Mouse (Mus musculus) G1E (cell line): ENCODE results near the gene Sh3kbp1. TPM values are rescaled to one million over a fixed set of nuclear protein-coding genes. Genes with fewer than 3 reads are reported as not detected.

Source experiments
- ATAC-seq: 2 replicates; pipeline ENCODE4 v1.8.0; 2016; ENCODE audit warnings: mild to moderate bottlenecking; ENCODE audit not compliant: insufficient number of reproducible peaks, poor library complexity, low FRiP score, severe bottlenecking; ENCODE audit errors: extremely low read depth
- DNase-seq: peaks from one replicate; pipeline ENCODE4 v3.0.0; 2012; ENCODE audit warnings: low spot score
- H3K27me3 ChIP-seq: 2 replicates; pipeline ENCODE4 v1.6.1; 2012; ENCODE audit warnings: mild to moderate bottlenecking, low read length, inconsistent platforms; ENCODE audit not compliant: insufficient read depth
- H3K36me3 ChIP-seq: replicated peaks from 2 replicates; pipeline ENCODE3; 2012; ENCODE audit warnings: mild to moderate bottlenecking, inconsistent platforms
- H3K4me1 ChIP-seq: 2 replicates; pipeline ENCODE4 v1.6.1; 2012; ENCODE audit warnings: low read depth, low read length, inconsistent platforms, mixed read lengths; ENCODE audit not compliant: insufficient read depth
- H3K4me3 ChIP-seq: 2 replicates; pipeline ENCODE4 v1.5.1; 2012; ENCODE audit warnings: low read depth, mild to moderate bottlenecking, inconsistent platforms, low read length, moderate library complexity, mixed read lengths
- H3K9me3 ChIP-seq: replicated peaks from 2 replicates; pipeline ENCODE4 v1.6.1; 2012; ENCODE audit warnings: inconsistent platforms
- CTCF ChIP-seq: IDR thresholded peaks from 2 replicates; pipeline ENCODE4 v1.5.1; 2012; ENCODE audit warnings: low read depth, low read length, inconsistent platforms, mixed read lengths
- GATA1 ChIP-seq: IDR thresholded peaks from 2 replicates; pipeline ENCODE4 v1.6.1; 2012; ENCODE audit warnings: borderline replicate concordance, low read length, inconsistent platforms, mixed read lengths
- GATA2 ChIP-seq: IDR thresholded peaks from 2 replicates; pipeline ENCODE4 v1.6.1; 2012; ENCODE audit warnings: low read depth, low read length, inconsistent platforms, borderline replicate concordance
- POLR2AphosphoS5 ChIP-seq: IDR thresholded peaks from 2 replicates; pipeline ENCODE4 v1.6.1; 2012; ENCODE audit warnings: low read depth, low read length, inconsistent platforms; ENCODE audit not compliant: insufficient replicate concordance
- TAL1 ChIP-seq: conservative IDR thresholded peaks from 2 replicates; pipeline ENCODE4 v1.6.1; 2012; ENCODE audit warnings: low read depth, low read length, inconsistent platforms, mixed read lengths
- polyA plus RNA-seq: library from polyadenylated mRNA; stranded (reverse); fragments of >175 nt; gene quantifications from 2 replicates; pipeline ENCODE4 v1.2.3, GENCODE M21; 2012
- total RNA-seq, 2 experiments: library from RNA; stranded (forward) in 1 of 2; stranded (reverse) in 1 of 2; fragments of 200-1000 nt in 1 of 2; fragments of >200 nt in 1 of 2; fragmentation: Nextera tagmentation in 1 of 2; gene quantifications; 2 replicates each; pipeline ENCODE4 v1.2.3; 2014 to 2017

The Sh3kbp1 gene
- total and polyA plus RNA-seq, 3 experiments, result 13.3 to 242 (median 231) TPM

DNA sequence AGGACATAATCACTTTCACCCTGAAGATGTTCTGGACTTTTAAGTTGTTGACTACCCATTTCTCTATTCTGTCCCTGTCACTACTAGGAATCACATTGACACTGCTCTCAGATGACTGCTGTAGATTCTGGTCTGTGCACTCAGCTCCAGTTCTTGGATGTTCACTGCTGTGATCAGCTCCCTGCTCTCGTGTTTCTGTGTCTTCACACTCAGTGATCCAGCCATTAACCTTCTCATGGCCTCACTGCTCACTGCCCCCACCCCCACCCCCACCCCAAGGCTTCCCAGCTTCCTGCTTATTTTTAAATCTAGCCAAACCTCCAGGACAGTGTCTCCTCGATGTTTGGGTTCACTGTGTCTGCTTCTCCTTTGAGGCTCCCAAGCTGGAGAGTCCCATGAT lies 271.0 kb downstream of the Sh3kbp1 start:
- Histone ChIP-seq H3K36me3 (peaks cover 15% of the 10 kb centered on the region), H3K27me3 (no peaks in the 10 kb centered on the region), H3K9me3 (no peaks in the 10 kb centered on the region), H3K4me1 (no peaks in the 10 kb centered on the region), H3K4me3 (no peak overlapping the region)
- DNase-seq (no peak), ATAC-seq (no peak)
- TF ChIP-seq POLR2AphosphoS5, result no peak
- no peak for TF ChIP-seq GATA1
- TF ChIP-seq GATA2, result no peak
- no peak for TF ChIP-seq TAL1
- TF ChIP-seq CTCF, result no peak

DNA sequence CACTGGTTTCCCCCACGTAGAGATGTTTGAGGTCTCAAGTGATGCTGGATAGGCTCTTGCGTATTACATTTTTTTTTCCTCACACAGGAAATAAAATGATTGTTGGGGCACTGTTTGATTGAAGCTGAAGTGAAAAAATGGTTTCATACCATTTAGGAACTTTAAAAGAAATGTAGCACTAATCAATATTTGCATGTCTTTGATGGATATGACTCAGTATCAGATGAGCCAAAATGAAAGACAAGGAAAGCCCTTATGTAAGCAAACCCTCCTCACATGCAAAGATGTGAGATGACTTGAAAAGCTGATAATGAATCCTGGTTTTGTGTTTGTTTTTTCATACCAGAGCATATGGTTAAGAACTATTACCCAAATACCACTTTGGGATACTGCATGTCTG lies 272.0 kb downstream of the Sh3kbp1 start:
- H3K4me3 ChIP-seq, result no peak overlapping the region
- no peaks in the 10 kb centered on the region for H3K9me3 ChIP-seq
- peaks cover 17% of the 10 kb centered on the region for H3K36me3 ChIP-seq
- DNase-seq, result no peak
- H3K27me3 ChIP-seq, result no peaks in the 10 kb centered on the region
- H3K4me1 ChIP-seq, result no peaks in the 10 kb centered on the region
- TF ChIP-seq TAL1 (no peak), CTCF (no peak), GATA2 (no peak), POLR2AphosphoS5 (no peak), GATA1 (no peak)
- no peak for ATAC-seq

DNA sequence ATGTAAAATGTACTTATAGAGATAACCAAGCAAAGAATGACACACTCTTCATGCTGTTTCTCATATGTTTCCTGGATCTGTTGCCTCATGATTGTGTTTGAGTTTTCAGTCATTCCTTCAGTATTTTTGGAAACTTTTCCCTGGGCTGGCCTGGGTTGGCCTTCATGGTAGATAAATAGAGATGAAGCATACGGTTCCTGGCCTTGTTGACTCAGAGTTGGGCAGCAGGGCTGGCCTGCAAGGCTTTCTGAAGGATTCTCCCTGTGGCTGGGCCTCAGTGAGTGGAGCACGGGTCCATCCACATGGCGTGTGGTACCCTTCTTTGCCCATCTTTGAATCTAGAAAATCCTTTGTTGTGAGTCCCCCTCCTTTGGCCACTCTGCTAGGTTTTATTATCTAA lies 276.3 kb downstream of the Sh3kbp1 start:
- DNase-seq (no peak), ATAC-seq (no peak)

DNA sequence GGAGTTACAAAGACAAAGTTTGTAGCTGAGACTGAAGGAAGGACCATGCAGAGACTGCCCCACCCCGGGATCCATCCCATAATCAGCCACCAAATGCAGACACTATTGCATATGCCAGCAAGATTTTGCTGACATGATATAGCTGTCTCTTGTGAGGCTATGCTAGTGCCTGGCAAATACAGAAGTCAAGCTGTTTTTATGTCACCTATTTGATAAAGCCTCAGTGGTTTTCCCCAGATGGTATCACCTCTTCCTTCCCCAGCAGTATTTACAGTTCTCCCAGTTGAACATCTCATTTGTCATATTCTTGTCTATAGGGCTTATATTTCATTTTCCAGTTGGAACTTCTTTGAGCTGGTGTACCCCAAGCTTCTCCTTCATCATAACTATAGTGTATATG lies 280.6 kb downstream of the Sh3kbp1 start:
- no peak overlapping the region for H3K4me3 ChIP-seq
- H3K4me1 ChIP-seq, result peaks cover 14% of the 10 kb centered on the region; the same call in 1 of the 2 replicates
- no peaks in the 10 kb centered on the region for H3K9me3 ChIP-seq
- TF ChIP-seq GATA1 (no peak), CTCF (no peak), GATA2 (no peak)
- ATAC-seq (peak; percentile 34; the same call in 1 of the 2 replicates), DNase-seq (no peak)
- H3K36me3 ChIP-seq, result peaks cover 20% of the 10 kb centered on the region
- no peaks in the 10 kb centered on the region for H3K27me3 ChIP-seq

More for the DNA sequence above, 276.3 kb downstream of the Sh3kbp1 start:
- no peaks in the 10 kb centered on the region for H3K9me3 ChIP-seq
- H3K27me3 ChIP-seq, result no peaks in the 10 kb centered on the region
- TF ChIP-seq CTCF (no peak), GATA2 (no peak), POLR2AphosphoS5 (no peak), TAL1 (no peak), GATA1 (no peak)
- no peak overlapping the region for H3K4me3 ChIP-seq
- no peaks in the 10 kb centered on the region for H3K4me1 ChIP-seq
- peaks cover 22% of the 10 kb centered on the region for H3K36me3 ChIP-seq

DNA sequence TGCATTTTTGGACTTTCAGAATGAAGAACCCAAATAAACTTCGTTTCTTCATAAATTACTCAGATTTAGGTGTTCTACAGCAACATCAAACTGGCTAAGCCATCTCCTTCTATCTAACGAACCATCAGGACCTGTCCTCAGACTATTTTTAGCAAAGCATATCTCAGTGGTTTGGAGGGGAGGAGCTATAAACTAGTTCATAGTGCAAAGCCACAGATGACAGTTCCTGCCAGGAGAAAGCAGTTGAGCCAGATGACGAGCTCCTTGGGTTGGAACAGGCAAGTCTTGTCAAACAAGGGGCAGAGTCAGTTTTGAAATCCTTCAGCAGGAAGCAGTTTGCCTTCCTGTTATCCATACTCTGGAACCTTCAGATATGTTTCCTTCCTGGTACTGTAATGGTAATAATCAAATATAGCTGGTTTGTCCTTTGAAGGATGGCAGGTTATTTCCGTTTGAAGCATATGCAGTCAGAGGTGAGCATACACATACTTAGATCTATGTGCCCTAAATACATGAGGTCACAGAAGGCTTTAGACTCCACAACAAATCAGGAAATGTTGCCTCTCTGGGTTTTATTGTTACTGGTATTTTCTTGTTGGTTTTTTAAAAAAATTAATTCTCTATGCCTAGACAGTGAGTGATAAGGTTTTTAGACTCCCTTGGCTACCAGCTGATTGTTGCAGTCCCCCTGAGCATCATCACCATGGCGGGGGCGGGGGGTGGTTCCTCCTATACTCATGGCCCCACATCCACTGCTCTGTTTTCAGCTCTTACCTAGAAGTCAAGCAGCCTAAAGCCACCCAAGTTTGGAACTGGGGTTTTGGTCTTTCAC lies 282.6 kb downstream of the Sh3kbp1 start:
- H3K27me3 ChIP-seq, result no peaks in the 10 kb centered on the region
- H3K36me3 ChIP-seq, result peaks cover 17% of the 10 kb centered on the region
- H3K9me3 ChIP-seq, result no peaks in the 10 kb centered on the region
- H3K4me3 ChIP-seq, result no peak overlapping the region
- TF ChIP-seq CTCF (no peak), TAL1 (no peak), GATA2 (no peak), GATA1 (no peak), POLR2AphosphoS5 (no peak)
- ATAC-seq (peak; percentile 70), DNase-seq (peak; percentile 1)
- H3K4me1 ChIP-seq, result peaks cover 14% of the 10 kb centered on the region; the same call in 1 of the 2 replicates

DNA sequence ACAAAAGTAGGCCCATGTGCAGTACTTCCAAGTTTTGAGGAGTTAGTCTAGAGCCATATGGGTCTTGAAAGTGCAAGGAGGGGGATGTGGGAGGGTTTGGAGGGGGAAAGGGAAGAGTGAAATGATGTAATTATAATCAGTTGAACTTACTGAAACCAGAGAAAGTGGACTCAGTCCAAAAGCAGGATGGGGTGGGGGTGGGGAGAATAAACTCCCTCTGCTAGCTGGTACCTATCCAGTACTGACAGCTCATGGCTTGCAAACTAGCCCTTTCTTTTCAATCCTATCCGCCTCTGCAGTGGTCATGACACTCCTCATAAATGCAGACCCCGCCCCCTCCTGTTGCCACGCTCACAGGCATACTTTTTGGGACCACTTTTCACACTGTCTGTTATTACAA lies 283.5 kb downstream of the Sh3kbp1 start:
- no peak overlapping the region for H3K4me3 ChIP-seq
- no peaks in the 10 kb centered on the region for H3K27me3 ChIP-seq
- peaks cover 11% of the 10 kb centered on the region for H3K36me3 ChIP-seq
- H3K4me1 ChIP-seq, result peaks cover 14% of the 10 kb centered on the region; the same call in 1 of the 2 replicates
- H3K9me3 ChIP-seq, result no peaks in the 10 kb centered on the region
- ATAC-seq (no peak), DNase-seq (no peak)
- TF ChIP-seq GATA2 (no peak), GATA1 (no peak), TAL1 (no peak), CTCF (no peak), POLR2AphosphoS5 (no peak)

DNA sequence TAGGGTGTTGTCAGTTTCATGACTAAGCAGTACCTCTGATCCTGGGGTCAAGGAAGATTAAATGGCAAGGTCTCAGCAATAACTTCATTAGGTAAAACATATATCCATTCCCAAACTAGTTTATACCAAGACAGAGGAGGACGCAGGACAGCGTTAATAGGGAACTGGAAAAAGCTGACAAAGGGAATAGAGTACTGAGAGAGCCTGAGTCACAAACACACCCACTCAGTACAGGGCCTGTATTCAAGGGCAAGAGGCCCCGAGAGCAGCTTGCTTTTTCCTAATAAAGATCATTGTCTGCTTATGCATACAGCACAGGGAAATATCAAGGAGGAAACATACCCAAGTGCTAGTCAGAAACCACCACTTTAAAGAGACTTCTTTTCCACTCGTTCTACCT lies 284.5 kb downstream of the Sh3kbp1 start:
- H3K36me3 ChIP-seq, result peaks cover 5% of the 10 kb centered on the region
- no peak overlapping the region for H3K4me3 ChIP-seq
- H3K9me3 ChIP-seq, result no peaks in the 10 kb centered on the region
- H3K4me1 ChIP-seq, result peaks cover 14% of the 10 kb centered on the region; the same call in 1 of the 2 replicates
- ATAC-seq, result no peak
- no peaks in the 10 kb centered on the region for H3K27me3 ChIP-seq
- TF ChIP-seq TAL1, result no peak
- no peak for TF ChIP-seq GATA1
- DNase-seq, result no peak
